Mouse (Mus musculus) neural tube, embryonic 10.5 days (tissue): ENCODE measurements around the gene Ppil1.
"Not testable (repeated sequence)": the region's sequence is repeated elsewhere in the genome, so short reads cannot be mapped to it uniquely, and the experiment has no call there.

Experiments used
- DNase-seq: peaks from one replicate; pipeline ENCODE4 v3.0.0-alpha.2; 2017; ENCODE audit warnings: low spot score; ENCODE audit errors: extremely low spot score

The Ppil1 gene

GRCm38 (mm10) chr17:29253684-29254083, 10.3 kb downstream of the Ppil1 start:
- no peak for DNase-seq

DNA sequence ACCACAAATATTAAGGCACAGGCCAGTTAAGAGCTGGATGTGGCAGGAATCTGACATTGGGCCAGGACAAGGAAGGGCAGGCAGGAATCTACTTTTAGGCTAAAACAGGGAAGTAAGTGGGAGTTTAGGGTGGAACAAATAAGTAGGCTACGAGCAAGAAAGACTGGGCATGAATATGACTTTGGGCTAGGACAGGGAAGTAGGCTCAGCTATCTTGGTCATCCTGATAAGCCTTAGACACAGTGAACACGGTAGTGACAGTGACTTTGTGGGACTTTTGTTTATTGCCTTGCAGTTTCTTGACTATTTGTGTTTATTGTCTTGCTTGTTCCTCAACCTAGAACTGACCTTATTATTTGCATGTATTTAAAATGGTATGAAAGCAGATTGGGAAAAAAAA, 10.8 kb downstream of the Ppil1 start:
- DNase-seq, result no peak

- DNase-seq, result no peak
These were observed 12.2 kb downstream of the Ppil1 start for GRCm38 (mm10) chr17:29251608-29252390.

DNA sequence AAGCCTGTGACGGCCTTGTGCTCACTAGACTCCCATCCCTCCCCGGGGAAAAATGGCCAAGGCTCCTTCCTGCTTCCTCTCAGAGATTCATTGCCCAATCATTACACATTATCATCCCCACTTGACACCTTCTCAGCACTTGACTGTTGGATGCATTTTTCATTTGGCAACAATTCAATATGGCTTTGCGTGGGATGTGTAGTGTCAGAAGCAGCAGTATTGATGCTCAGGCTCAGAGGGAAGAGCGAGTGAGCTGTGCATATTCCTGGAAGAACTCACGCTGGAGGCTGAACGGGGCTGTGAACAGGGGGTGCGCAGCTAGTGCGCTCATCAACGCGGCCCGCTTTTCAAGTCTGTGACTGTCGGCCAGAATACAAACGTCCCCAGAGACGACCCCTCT, 13.0 kb downstream of the Ppil1 start:
- DNase-seq, result not testable (repeated sequence)

DNA sequence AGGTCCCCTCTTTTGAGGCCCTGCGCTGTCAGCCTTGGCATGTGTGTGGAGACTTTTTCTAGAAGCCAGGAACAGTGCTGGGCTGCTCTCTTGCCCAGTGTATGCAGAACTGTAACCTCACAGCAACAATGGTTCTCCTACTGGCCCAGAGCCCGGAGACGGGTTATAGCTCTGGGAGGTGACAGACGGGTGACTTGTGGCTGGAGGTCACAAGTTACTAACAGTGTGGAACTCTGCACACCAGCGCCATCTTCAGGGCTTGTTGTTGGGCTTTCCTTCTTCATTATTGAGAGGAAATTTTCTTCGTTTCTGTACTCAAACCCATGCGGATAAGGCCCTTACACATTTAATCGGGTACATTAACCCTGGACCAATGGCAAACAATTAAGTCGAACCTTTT, 14.5 kb downstream of the Ppil1 start:
- no peak for DNase-seq

GRCm38 (mm10) chr17:29247881-29248280, 16.1 kb downstream of the Ppil1 start:
- DNase-seq, result no peak

DNA sequence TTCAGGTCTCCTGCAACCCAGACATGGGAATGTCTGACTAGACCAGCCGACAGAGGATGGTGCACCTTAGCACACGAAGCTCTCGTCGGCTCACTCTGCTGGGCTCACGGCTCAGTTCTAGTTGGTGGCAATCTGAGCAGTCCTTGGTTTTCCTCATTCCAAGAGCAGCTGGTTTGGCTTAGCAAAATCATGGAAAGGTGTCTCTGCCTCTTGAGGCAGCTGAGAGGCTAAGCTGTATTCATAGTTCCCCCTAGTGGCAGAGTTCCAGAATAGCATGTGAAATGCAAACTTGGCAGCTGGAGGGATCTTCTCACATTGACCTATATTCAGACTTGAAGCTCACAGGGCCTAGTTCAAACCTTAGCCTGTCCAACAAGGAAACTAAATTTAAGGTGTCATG, 17.4 kb downstream of the Ppil1 start:
- DNase-seq, result peak; percentile 60

DNA sequence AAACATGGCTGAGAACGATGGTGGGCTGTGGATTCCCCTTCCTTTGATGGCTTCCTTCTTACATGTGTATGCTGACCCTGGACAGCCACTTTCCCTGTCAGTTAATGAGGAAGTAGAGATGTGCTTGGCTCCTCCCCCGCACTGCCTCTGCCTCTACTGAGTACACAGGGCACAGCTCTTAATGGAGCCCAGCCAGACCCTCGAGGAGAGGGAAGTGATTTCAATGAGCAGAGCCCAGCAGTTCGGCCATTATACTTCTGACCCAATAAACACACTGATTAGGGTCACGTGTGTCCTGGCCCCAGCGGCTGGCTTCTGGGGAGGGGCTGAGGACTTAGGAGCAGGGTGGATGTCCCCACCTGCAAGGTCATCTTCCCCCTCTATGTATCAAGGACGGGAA, 18.3 kb downstream of the Ppil1 start:
- DNase-seq, result no peak

GRCm38 (mm10) chr17:29244912-29245311, 19.1 kb downstream of the Ppil1 start:
- no peak for DNase-seq

- peak; percentile 52 for DNase-seq
These were observed 25.5 kb downstream of the Ppil1 start for GRCm38 (mm10) chr17:29238421-29238945.

- DNase-seq, result peak; percentile 46
These were observed 26.1 kb downstream of the Ppil1 start, which contains the start of gene Cpne5 for GRCm38 (mm10) chr17:29237772-29238420. Cpne5 (minus strand) TSS chr17:29238167.

GRCm38 (mm10) chr17:29237267-29237771, 26.7 kb downstream of the Ppil1 start:
- peak; percentile 37 for DNase-seq

DNA sequence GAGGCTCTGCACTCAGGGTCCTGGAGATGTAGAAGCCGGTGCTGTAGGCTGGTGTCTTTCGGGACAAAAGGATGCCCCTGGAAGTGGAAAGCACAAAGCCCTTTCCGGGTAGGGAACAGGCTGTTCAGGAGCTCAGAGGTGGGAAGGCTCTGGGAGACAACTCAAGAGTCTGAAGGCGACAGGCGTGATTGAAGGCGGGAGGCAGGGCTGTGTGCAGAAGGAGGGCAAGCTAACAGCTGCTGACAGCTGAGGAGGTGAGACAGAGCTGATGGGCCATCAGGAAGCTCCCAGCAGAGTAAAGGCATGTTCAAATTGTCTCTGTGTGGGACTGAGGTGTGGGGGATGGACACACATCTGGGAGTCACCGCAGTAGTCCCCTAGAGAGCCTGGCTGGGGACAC, 27.9 kb downstream of the Ppil1 start:
- DNase-seq, result no peak

GRCm38 (mm10) chr17:29231109-29231508, 32.9 kb downstream of the Ppil1 start:
- no peak for DNase-seq

GRCm38 (mm10) chr17:29220631-29221030, 43.4 kb downstream of the Ppil1 start:
- DNase-seq, result no peak

GRCm38 (mm10) chr17:29218017-29218416, 46.0 kb downstream of the Ppil1 start:
- DNase-seq, result no peak

- no peak for DNase-seq
These were observed 47.9 kb downstream of the Ppil1 start for GRCm38 (mm10) chr17:29216078-29216477.

DNA sequence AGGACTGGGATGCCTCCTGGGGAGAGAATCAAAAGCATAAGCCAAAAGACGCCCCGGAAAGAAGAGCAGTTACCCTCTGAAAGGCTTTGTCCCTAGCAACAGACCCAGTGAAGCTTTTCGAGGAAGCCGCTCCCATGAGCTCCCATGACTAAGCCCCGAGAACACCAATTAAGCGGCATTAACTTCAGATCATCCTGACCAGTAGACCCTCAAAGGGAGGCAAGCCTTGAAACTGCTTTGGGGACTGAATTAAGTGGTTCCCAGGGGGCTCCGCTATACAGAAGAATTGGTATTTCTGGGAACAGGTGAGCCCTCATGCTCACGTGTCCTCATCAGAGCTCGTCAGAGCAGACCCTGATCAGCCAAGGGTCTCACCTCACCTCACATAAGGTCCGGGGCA, 49.3 kb downstream of the Ppil1 start:
- DNase-seq, result no peak

- no peak for DNase-seq
These were observed 49.9 kb downstream of the Ppil1 start for GRCm38 (mm10) chr17:29214193-29214456.

DNA sequence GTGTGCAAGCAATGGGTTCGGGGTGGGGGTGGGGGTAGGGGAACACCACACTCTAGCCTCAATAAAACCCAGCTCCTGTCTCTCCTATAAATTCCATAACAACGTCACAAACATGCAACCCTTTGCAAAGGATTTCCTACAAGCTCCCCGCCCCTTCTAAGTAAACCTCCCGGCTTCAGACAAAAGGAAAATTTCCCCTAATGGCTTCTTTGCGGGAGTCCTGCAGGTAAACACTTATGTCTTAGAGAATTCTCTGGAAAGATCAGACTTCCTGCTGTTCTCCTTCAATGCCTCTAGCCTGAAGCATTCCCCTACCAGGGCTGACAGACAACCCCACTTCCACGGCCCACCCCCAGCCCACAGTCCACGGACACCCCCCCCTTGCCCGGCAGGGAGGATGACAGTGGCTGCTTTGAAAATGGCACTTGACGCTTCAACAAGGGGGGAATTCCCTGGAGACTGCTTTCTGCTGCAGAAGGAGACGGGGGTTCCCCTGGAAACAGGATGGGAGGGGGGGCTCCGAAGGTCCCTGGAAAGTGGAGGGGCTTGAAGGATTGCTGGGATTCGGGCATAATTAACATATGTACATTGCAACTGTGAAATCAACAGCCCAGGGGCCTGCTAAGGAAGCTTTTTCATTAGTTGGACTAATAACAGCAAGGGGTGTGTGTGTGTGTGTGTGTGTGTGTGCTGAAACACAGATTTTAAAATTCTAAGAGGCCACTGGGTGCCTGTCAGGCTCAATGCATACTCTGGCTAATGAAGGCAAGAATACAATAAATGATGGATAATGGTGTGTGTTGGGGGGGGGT, 50.4 kb downstream of the Ppil1 start:
- no peak for DNase-seq

DNA sequence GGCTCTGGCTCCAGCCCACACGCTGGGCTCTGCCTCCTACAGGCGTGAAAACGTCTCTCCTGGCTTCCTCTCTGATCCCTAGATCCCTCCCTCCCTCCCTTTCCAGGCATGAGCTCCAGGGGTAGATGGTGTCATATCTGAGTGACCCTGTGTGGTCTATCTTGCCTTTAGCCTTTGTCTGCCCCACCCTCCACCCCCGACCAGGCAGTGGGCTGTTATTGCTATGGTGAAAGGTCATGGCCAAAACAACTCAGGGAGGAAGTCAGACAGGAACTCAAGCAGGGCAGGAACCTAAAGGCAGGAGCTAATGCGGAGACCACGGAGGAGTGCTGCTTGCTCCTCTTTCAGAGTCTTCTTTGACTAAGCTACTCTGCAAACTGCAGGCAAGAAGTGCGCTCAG, 52.1 kb downstream of the Ppil1 start:
- DNase-seq, result no peak

DNA sequence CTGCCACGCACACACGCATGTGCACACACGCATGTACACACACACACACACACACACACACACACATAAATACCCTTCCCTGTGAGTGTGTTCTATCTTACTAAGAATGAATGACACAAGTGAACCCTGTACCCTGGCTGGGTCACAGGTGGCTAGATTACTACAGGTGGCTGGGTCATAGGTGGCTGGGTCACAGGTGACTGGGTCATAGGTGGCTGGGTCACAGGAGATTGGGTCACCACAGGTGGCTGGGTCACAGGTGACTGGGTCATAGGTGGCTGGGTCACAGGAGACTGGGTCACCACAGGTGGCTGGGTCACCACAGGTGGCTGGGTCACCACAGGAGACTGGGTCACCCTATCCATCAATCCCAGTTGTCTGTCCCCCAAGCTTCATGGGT, 53.9 kb downstream of the Ppil1 start:
- no peak for DNase-seq
